Mouse (Mus musculus): ENCODE measurements around the gene Ip6k2. TPM values are rescaled to one million over a fixed set of nuclear protein-coding genes. Genes with fewer than 3 reads are reported as not detected.

The Ip6k2 gene
- polyA plus RNA-seq, 2 experiments = 11.7 to 29.2 TPM

- 13% methylated on average over 14 of the region's 14 CpGs for WGBS (ENCODE audit: insufficient replicate concordance)
- no peaks in the 10 kb centered on the region for H3K36me3 ChIP-seq (replicated peaks; ENCODE audit: control insufficient read depth, insufficient read depth, low read depth)
- no peak overlapping the region for H3K9ac ChIP-seq (replicated peaks)
- H3K4me2 ChIP-seq (ENCODE audit: low read depth) = no peak overlapping the region
- DNase-seq (ENCODE audit: low read depth in 3 of 3, low spot score in 3 of 3) (no peak), ATAC-seq (ENCODE audit: insufficient read depth) (no peak)
- no peak overlapping the region for H3K4me3 ChIP-seq (ENCODE audit: insufficient read depth in 1 of 2, low read depth in 2 of 2, low read length in 2 of 2)
- TF ChIP-seq EP300 (IDR thresholded peaks at IDR 0.05; ENCODE audit: low read depth) (no peak), CTCF (IDR thresholded peaks at IDR 0.05; ENCODE audit: low read depth) (peak; percentile 52)
- no peaks in the 10 kb centered on the region for H3K4me1 ChIP-seq (replicated peaks; ENCODE audit: control insufficient read depth in 2 of 2, insufficient read depth in 2 of 2, low read length in 1 of 2)
- H3K27me3 ChIP-seq (ENCODE audit: control insufficient read depth, insufficient read depth, low read length) = no peaks in the 10 kb centered on the region; the same call in 1 of the 2 replicates
- H3K9me3 ChIP-seq (ENCODE audit: control insufficient read depth, low read length) = no peaks in the 10 kb centered on the region
- H3K27ac ChIP-seq = no peak overlapping the region
Observed at GRCm38 (mm10) chr9:108842989-108843388, 59.4 kb downstream of the Ip6k2 start.

GRCm38 (mm10) chr9:108845390-108845789 lies 61.8 kb downstream of the Ip6k2 start:
- WGBS (ENCODE audit: insufficient replicate concordance) = 62% methylated on average over 5 of the region's 5 CpGs
- no peak for DNase-seq (ENCODE audit: low read depth in 3 of 3, low spot score in 3 of 3)

GRCm38 (mm10) chr9:108847374-108847773 lies 63.8 kb downstream of the Ip6k2 start:
- Histone ChIP-seq H3K27ac (no peak overlapping the region), H3K4me2 (ENCODE audit: low read depth) (no peak overlapping the region), H3K9ac (replicated peaks) (no peak overlapping the region), H3K4me1 (replicated peaks; ENCODE audit: control insufficient read depth in 2 of 2, insufficient read depth in 2 of 2, low read length in 1 of 2) (no peaks in the 10 kb centered on the region), H3K36me3 (replicated peaks; ENCODE audit: control insufficient read depth, insufficient read depth, low read depth) (no peaks in the 10 kb centered on the region), H3K4me3 (ENCODE audit: insufficient read depth in 1 of 2, low read depth in 2 of 2, low read length in 2 of 2) (no peak overlapping the region), H3K27me3 (ENCODE audit: control insufficient read depth, insufficient read depth, low read length) (no peaks in the 10 kb centered on the region; the same call in 1 of the 2 replicates), H3K9me3 (ENCODE audit: control insufficient read depth, low read length) (no peaks in the 10 kb centered on the region)
- no peak for DNase-seq (ENCODE audit: low read depth in 3 of 3, low spot score in 3 of 3)
- 62% methylated on average over 4 of the region's 4 CpGs for WGBS (ENCODE audit: insufficient replicate concordance)
- ATAC-seq (ENCODE audit: insufficient read depth) = no peak
- TF ChIP-seq EP300 (IDR thresholded peaks at IDR 0.05; ENCODE audit: low read depth) (no peak), CTCF (IDR thresholded peaks at IDR 0.05; ENCODE audit: low read depth) (no peak)

More at GRCm38 (mm10) chr9:108845390-108845789, 61.8 kb downstream of the Ip6k2 start:
- H3K4me2 ChIP-seq (ENCODE audit: low read depth) = no peak overlapping the region
- H3K36me3 ChIP-seq (replicated peaks; ENCODE audit: control insufficient read depth, insufficient read depth, low read depth) = no peaks in the 10 kb centered on the region
- TF ChIP-seq EP300 (IDR thresholded peaks at IDR 0.05; ENCODE audit: low read depth) (no peak), CTCF (IDR thresholded peaks at IDR 0.05; ENCODE audit: low read depth) (no peak)
- H3K4me3 ChIP-seq (ENCODE audit: insufficient read depth in 1 of 2, low read depth in 2 of 2, low read length in 2 of 2) = no peak overlapping the region
- 0 out of 2 replicates have a peak, but pooled peaks have one; percentile 16 for ATAC-seq (ENCODE audit: insufficient read depth)
- H3K9me3 ChIP-seq (ENCODE audit: control insufficient read depth, low read length) = no peaks in the 10 kb centered on the region
- no peaks in the 10 kb centered on the region; the same call in 1 of the 2 replicates for H3K27me3 ChIP-seq (ENCODE audit: control insufficient read depth, insufficient read depth, low read length)
- H3K9ac ChIP-seq (replicated peaks) = no peak overlapping the region
- no peaks in the 10 kb centered on the region for H3K4me1 ChIP-seq (replicated peaks; ENCODE audit: control insufficient read depth in 2 of 2, insufficient read depth in 2 of 2, low read length in 1 of 2)
- H3K27ac ChIP-seq = no peak overlapping the region

GRCm38 (mm10) chr9:108848419-108848818 lies 64.8 kb downstream of the Ip6k2 start:
- no peak for TF ChIP-seq CTCF (IDR thresholded peaks at IDR 0.05; ENCODE audit: low read depth)
- no peak for TF ChIP-seq EP300 (IDR thresholded peaks at IDR 0.05; ENCODE audit: low read depth)
- H3K4me2 ChIP-seq (ENCODE audit: low read depth) = no peak overlapping the region
- H3K9me3 ChIP-seq (ENCODE audit: control insufficient read depth, low read length) = no peaks in the 10 kb centered on the region
- 53% methylated on average over 17 of the region's 17 CpGs for WGBS (ENCODE audit: insufficient replicate concordance)
- peaks cover under 1% of the 10 kb centered on the region in 2 experiments; a peak in 3 of 4 replicates for H3K4me1 ChIP-seq (replicated peaks; ENCODE audit: control insufficient read depth in 2 of 2, insufficient read depth in 2 of 2, low read length in 1 of 2)
- no peak overlapping the region for H3K4me3 ChIP-seq (ENCODE audit: insufficient read depth in 1 of 2, low read depth in 2 of 2, low read length in 2 of 2)
- ATAC-seq (ENCODE audit: insufficient read depth) (no peak), DNase-seq (ENCODE audit: low read depth in 3 of 3, low spot score in 3 of 3) (no peak)
- H3K9ac ChIP-seq (replicated peaks) = no peak overlapping the region
- no peak overlapping the region for H3K27ac ChIP-seq
- H3K27me3 ChIP-seq (ENCODE audit: control insufficient read depth, insufficient read depth, low read length) = no peaks in the 10 kb centered on the region; the same call in 1 of the 2 replicates
- H3K36me3 ChIP-seq (replicated peaks; ENCODE audit: control insufficient read depth, insufficient read depth, low read depth) = no peaks in the 10 kb centered on the region

GRCm38 (mm10) chr9:108852976-108853375 lies 69.4 kb downstream of the Ip6k2 start, which contains the start of gene Slc26a6:
Slc26a6 (plus strand) TSS chr9:108853283.
- DNase-seq (ENCODE audit: low read depth in 3 of 3, low spot score in 3 of 3) (no peak), ATAC-seq (ENCODE audit: insufficient read depth) (no peak)
- no peaks in the 10 kb centered on the region for H3K9me3 ChIP-seq (ENCODE audit: control insufficient read depth, low read length)
- no peaks in the 10 kb centered on the region for H3K27me3 ChIP-seq (ENCODE audit: control insufficient read depth, insufficient read depth, low read length)
- no peaks in the 10 kb centered on the region for H3K36me3 ChIP-seq (replicated peaks; ENCODE audit: control insufficient read depth, insufficient read depth, low read depth)
- peak within 1 kb of the TSS; percentile 71 to 83 for H3K4me3 ChIP-seq (ENCODE audit: insufficient read depth in 1 of 2, low read depth in 2 of 2, low read length in 2 of 2)
- peak within 1 kb of the TSS; percentile 94 for H3K4me2 ChIP-seq (ENCODE audit: low read depth)
- peak within 1 kb of the TSS; percentile 66 for H3K9ac ChIP-seq (replicated peaks)
- H3K4me1 ChIP-seq (replicated peaks; ENCODE audit: control insufficient read depth in 2 of 2, insufficient read depth in 2 of 2, low read length in 1 of 2) = peaks cover 4% of the 10 kb centered on the region in 2 experiments
- TF ChIP-seq EP300 (IDR thresholded peaks at IDR 0.05; ENCODE audit: low read depth) (no peak), CTCF (IDR thresholded peaks at IDR 0.05; ENCODE audit: low read depth) (no peak)
- WGBS (ENCODE audit: insufficient replicate concordance) = 72% methylated on average over 3 of the region's 3 CpGs
- peak within 1 kb of the TSS; percentile 49 for H3K27ac ChIP-seq

Data from liver, embryonic 14.5 days (tissue).